ENCODE assay signal across 11 mouse cellular contexts in the genomic region with DNA sequence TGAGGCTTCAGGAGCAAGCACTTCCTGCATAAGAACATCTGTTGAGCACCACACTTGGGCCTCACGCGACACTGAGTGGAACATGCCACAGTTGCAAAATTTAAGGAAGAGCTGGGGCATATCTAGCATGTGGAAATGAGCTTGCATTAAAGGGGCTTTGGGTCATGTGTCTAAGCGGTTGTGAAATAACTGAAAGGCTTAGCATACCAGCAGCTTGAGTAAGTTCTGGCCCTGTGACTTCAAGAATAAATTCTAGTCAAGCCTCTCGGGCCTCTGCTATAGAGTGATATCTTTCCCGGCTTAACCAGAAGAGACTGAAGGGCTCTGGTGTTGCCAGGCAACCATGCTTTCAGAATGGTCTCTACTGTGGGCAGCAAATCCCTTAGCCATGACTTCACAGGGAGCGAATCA. TPM values are rescaled to one million over a fixed set of nuclear protein-coding genes. Genes with fewer than 3 reads are reported as not detected.
A peak's percentile ranks its signal among the peaks of the same experiment; 100 is the strongest.
DNase-seq lines count a peak whose midpoint lies in the region; ATAC-seq and TF ChIP-seq lines count a peak whose summit lies in the region.
"Had no signal": no experiment of that assay in that cellular context is flagged by ENCODE, and none has a peak within 500 bp of the region (broad histone marks: within the 10 kb centered on the region; RNA-seq: fewer than 3 reads in every experiment).

No protein-coding gene starts in this region.

- no peak for DNase-seq in heart, postnatal 10 days
- DNase-seq in Muller cell, postnatal 12 days (ENCODE audit: inconsistent ontology term): peak; percentile 56
- no peak for DNase-seq in heart, postnatal 0 days (ENCODE audit: low spot score)
- DNase-seq in adrenal gland, adult 8-10 months: no peak
- DNase-seq in right cerebral cortex, postnatal 25 days: no peak
- no peak for DNase-seq in right cerebral cortex, adult 18-20 months
- DNase-seq: cerebellum, adult 11 months; thymus, postnatal 36 days had no signal

- peak overlapping the region; percentile 63; the same call in 1 of the 2 replicates for H3K27ac ChIP-seq in heart, embryonic 11.5 days (ENCODE audit: low read depth, low read length)
- H3K27ac ChIP-seq in heart, postnatal 0 days (ENCODE audit: low read depth): peak overlapping the region; percentile 72
- H3K27ac ChIP-seq in midbrain, embryonic 13.5 days: 0 out of 2 replicates have a peak overlapping the region, but pooled peaks have one; percentile 51
- H3K27ac ChIP-seq: neural tube, embryonic 12.5 days had no signal

- TF ChIP-seq CTCF in heart, postnatal 0 days (IDR thresholded peaks at IDR 0.05; ENCODE audit: low read depth): no peak

- TF ChIP-seq EP300 in heart, postnatal 0 days (IDR thresholded peaks at IDR 0.05; ENCODE audit: low read depth): no peak

- no peaks in the 10 kb centered on the region for H3K27me3 ChIP-seq in heart, embryonic 11.5 days (ENCODE audit: control insufficient read depth, insufficient read depth, low read length)
- H3K27me3 ChIP-seq in heart, postnatal 0 days (ENCODE audit: control insufficient read depth, insufficient read depth, low read length): no peaks in the 10 kb centered on the region
- no peaks in the 10 kb centered on the region for H3K27me3 ChIP-seq in midbrain, embryonic 13.5 days
- H3K27me3 ChIP-seq: neural tube, embryonic 12.5 days had no signal

- H3K4me2 ChIP-seq in heart, embryonic 11.5 days: no peak overlapping the region
- no peak overlapping the region for H3K4me2 ChIP-seq in heart, postnatal 0 days (ENCODE audit: low read depth, low read length)
- no peak overlapping the region for H3K4me2 ChIP-seq in midbrain, embryonic 13.5 days (replicated peaks)
- H3K4me2 ChIP-seq: neural tube, embryonic 12.5 days had no signal

- peaks cover 64% of the 10 kb centered on the region for H3K36me3 ChIP-seq in heart, embryonic 11.5 days (ENCODE audit: control insufficient read depth, insufficient read depth, low read length)
- H3K36me3 ChIP-seq in heart, postnatal 0 days (replicated peaks; ENCODE audit: control insufficient read depth, insufficient read depth, low read length): peaks cover 95% of the 10 kb centered on the region
- peaks cover 99% of the 10 kb centered on the region for H3K36me3 ChIP-seq in midbrain, embryonic 13.5 days

- peaks cover 14% of the 10 kb centered on the region for H3K4me1 ChIP-seq in heart, embryonic 11.5 days (ENCODE audit: control insufficient read depth, insufficient read depth, low read length)
- H3K4me1 ChIP-seq in heart, postnatal 0 days (ENCODE audit: control insufficient read depth, insufficient read depth): peaks cover 32% of the 10 kb centered on the region
- peaks cover 16% of the 10 kb centered on the region for H3K4me1 ChIP-seq in midbrain, embryonic 13.5 days (replicated peaks)

- WGBS in heart, embryonic 11.5 days (ENCODE audit: insufficient replicate concordance): 59% methylated on average over 6 of the region's 6 CpGs
- WGBS in heart, postnatal 0 days: 26% methylated on average over 6 of the region's 6 CpGs
- WGBS in midbrain, embryonic 13.5 days: 39% methylated on average over 6 of the region's 6 CpGs

- ATAC-seq in heart, embryonic 11.5 days (replicated peaks; ENCODE audit: insufficient number of reproducible peaks, low FRiP score, low TSS enrichment): 0 out of 2 replicates have a peak, but pooled peaks have one; percentile 29
- ATAC-seq in heart, postnatal 0 days (ENCODE audit: insufficient read depth, low read depth): peak; percentile 43; the same call in 1 of the 2 replicates
- peak; percentile 85 for ATAC-seq in midbrain, embryonic 13.5 days

- H3K9me3 ChIP-seq in heart, embryonic 11.5 days (replicated peaks; ENCODE audit: control insufficient read depth, low read length): no peaks in the 10 kb centered on the region
- H3K9me3 ChIP-seq in heart, postnatal 0 days (replicated peaks; ENCODE audit: control insufficient read depth, low read length): no peaks in the 10 kb centered on the region
- H3K9me3 ChIP-seq in midbrain, embryonic 13.5 days: no peaks in the 10 kb centered on the region
- H3K9me3 ChIP-seq: neural tube, embryonic 12.5 days had no signal

- no peak overlapping the region for H3K9ac ChIP-seq in heart, embryonic 11.5 days (ENCODE audit: low read depth, low read length)
- no peak overlapping the region for H3K9ac ChIP-seq in heart, postnatal 0 days (replicated peaks; ENCODE audit: low read depth, low read length)
- no peak overlapping the region for H3K9ac ChIP-seq in midbrain, embryonic 13.5 days (replicated peaks)
- H3K9ac ChIP-seq: neural tube, embryonic 12.5 days had no signal

- intact Hi-C loops in heart, postnatal 10 days (cut with DNase I): no loop called here

- H3K4me3 ChIP-seq in heart, embryonic 11.5 days (ENCODE audit: low read depth, low read length): no peak overlapping the region
- H3K4me3 ChIP-seq in heart, postnatal 0 days (ENCODE audit: low read depth, low read length): no peak overlapping the region
- no peak overlapping the region for H3K4me3 ChIP-seq in midbrain, embryonic 13.5 days (replicated peaks)
- H3K4me3 ChIP-seq: neural tube, embryonic 12.5 days had no signal

RNA-seq across cellular contexts. Expression of a gene that starts 19.3 kb away (rescaled TPM):
- polyA plus RNA-seq in heart, embryonic 11.5 days (2014; fragmentation: Nextera tagmentation; extraction: Ambion mirVana): 3,123 and 3,177 TPM in 2 replicates
- 1,000 to 10,000 TPM; 5,439 to 5,458 TPM for total RNA-seq in heart, postnatal 10 days (2021)
- 2,939 and 3,145 TPM in 2 replicates for total RNA-seq in heart, postnatal 0 days (2014; rRNA removed; ENCODE audit: low replicate concordance)
- polyA plus RNA-seq in heart, postnatal 0 days (2015; fragmentation: Nextera tagmentation; extraction: Ambion mirVana): 7,680 and 7,748 TPM in 2 replicates
- polyA plus RNA-seq in midbrain, embryonic 13.5 days (2015; fragmentation: Nextera tagmentation; extraction: Ambion mirVana): 1.1 and 1.9 TPM in 2 replicates
- total RNA-seq in adrenal gland, adult 8-10 months (2022): 1 to 10 TPM; 1.1 to 3.3 (median 1.9) TPM

RNA-seq across cellular contexts. Expression of a gene that starts 20.3 kb away (rescaled TPM):
- polyA plus RNA-seq in heart, embryonic 11.5 days (2014; fragmentation: Nextera tagmentation; extraction: Ambion mirVana): 35.9 and 40.4 TPM in 2 replicates
- total RNA-seq in heart, postnatal 10 days (2021): 10 to 100 TPM; 77.3 to 78.9 TPM
- 75.3 and 90.4 TPM in 2 replicates for total RNA-seq in heart, postnatal 0 days (2014; rRNA removed; ENCODE audit: low replicate concordance)
- 24.0 and 25.4 TPM in 2 replicates for polyA plus RNA-seq in heart, postnatal 0 days (2015; fragmentation: Nextera tagmentation; extraction: Ambion mirVana)
- polyA plus RNA-seq in midbrain, embryonic 13.5 days (2015; fragmentation: Nextera tagmentation; extraction: Ambion mirVana): 19.8 and 23.2 TPM in 2 replicates
- total RNA-seq in adrenal gland, adult 8-10 months (2022): 100 to 1,000 TPM in 2 of 4 experiments, 10 to 100 TPM in 2; 75.8 to 142 (median 116) TPM

RNA-seq across cellular contexts. Expression of a gene that starts 28.0 kb away (rescaled TPM):
- polyA plus RNA-seq in heart, embryonic 11.5 days (2014; fragmentation: Nextera tagmentation; extraction: Ambion mirVana): 286 and 325 TPM in 2 replicates
- 100 to 1,000 TPM; 234 to 236 TPM for total RNA-seq in heart, postnatal 10 days (2021)
- 292 and 338 TPM in 2 replicates for total RNA-seq in heart, postnatal 0 days (2014; rRNA removed; ENCODE audit: low replicate concordance)
- polyA plus RNA-seq in heart, postnatal 0 days (2015; fragmentation: Nextera tagmentation; extraction: Ambion mirVana): 162 and 171 TPM in 2 replicates
- 354 and 385 TPM in 2 replicates for polyA plus RNA-seq in midbrain, embryonic 13.5 days (2015; fragmentation: Nextera tagmentation; extraction: Ambion mirVana)
- total RNA-seq in adrenal gland, adult 8-10 months (2022): 100 to 1,000 TPM; 331 to 526 (median 414) TPM

RNA-seq across cellular contexts. Expression of a gene that starts 28.9 kb away (rescaled TPM):
- 0.03 and 0.08 TPM in 2 replicates for polyA plus RNA-seq in heart, embryonic 11.5 days (2014; fragmentation: Nextera tagmentation; extraction: Ambion mirVana)
- 10 to 100 TPM; 15.1 to 16.9 TPM for total RNA-seq in heart, postnatal 10 days (2021)
- 4.4 and 12.7 TPM in 2 replicates for total RNA-seq in heart, postnatal 0 days (2014; rRNA removed; ENCODE audit: low replicate concordance)
- polyA plus RNA-seq in heart, postnatal 0 days (2015; fragmentation: Nextera tagmentation; extraction: Ambion mirVana): 0.75 and 0.90 TPM in 2 replicates
- 0.76 and 0.83 TPM in 2 replicates for polyA plus RNA-seq in midbrain, embryonic 13.5 days (2015; fragmentation: Nextera tagmentation; extraction: Ambion mirVana)
- 10 to 100 TPM in 3 of 4 experiments, 1 to 10 TPM in 1; 8.8 to 12.4 (median 10.8) TPM for total RNA-seq in adrenal gland, adult 8-10 months (2022)

RNA-seq across cellular contexts. Expression of a gene that starts 57.9 kb away (rescaled TPM):
- polyA plus RNA-seq in heart, embryonic 11.5 days (2014; fragmentation: Nextera tagmentation; extraction: Ambion mirVana): 342 and 344 TPM in 2 replicates
- 10 to 100 TPM; 53.1 to 57.7 TPM for total RNA-seq in heart, postnatal 10 days (2021)
- 212 and 269 TPM in 2 replicates for total RNA-seq in heart, postnatal 0 days (2014; rRNA removed; ENCODE audit: low replicate concordance)
- 146 and 158 TPM in 2 replicates for polyA plus RNA-seq in heart, postnatal 0 days (2015; fragmentation: Nextera tagmentation; extraction: Ambion mirVana)
- polyA plus RNA-seq in midbrain, embryonic 13.5 days (2015; fragmentation: Nextera tagmentation; extraction: Ambion mirVana): 280 and 317 TPM in 2 replicates
- 10 to 100 TPM; 25.6 to 41.4 (median 36.6) TPM for total RNA-seq in adrenal gland, adult 8-10 months (2022)

Comparison
In these comparisons a context has a peak if more than half of its experiments do, and no peak if none do; other contexts are left out.
1. ATAC-seq: peak in every context shown above with its lines; median percentile 85 in midbrain, embryonic 13.5 days; 43 in heart, postnatal 0 days; 29 in heart, embryonic 11.5 days.
2. RNA of a gene that starts 19.3 kb away (total RNA-seq): 5,439 to 5,458 TPM in heart, postnatal 10 days and 2,939 to 3,145 TPM in heart, postnatal 0 days; 1.1 to 3.3 TPM in adrenal gland, adult 8-10 months; every median in the first group is over 100 times any median in the second.
3. Peak in every context shown above with its lines, with median percentiles within 50 percentile points of each other: H3K27ac ChIP-seq.